ENCODE assay signal across 9 mouse cellular contexts in the genomic region with DNA sequence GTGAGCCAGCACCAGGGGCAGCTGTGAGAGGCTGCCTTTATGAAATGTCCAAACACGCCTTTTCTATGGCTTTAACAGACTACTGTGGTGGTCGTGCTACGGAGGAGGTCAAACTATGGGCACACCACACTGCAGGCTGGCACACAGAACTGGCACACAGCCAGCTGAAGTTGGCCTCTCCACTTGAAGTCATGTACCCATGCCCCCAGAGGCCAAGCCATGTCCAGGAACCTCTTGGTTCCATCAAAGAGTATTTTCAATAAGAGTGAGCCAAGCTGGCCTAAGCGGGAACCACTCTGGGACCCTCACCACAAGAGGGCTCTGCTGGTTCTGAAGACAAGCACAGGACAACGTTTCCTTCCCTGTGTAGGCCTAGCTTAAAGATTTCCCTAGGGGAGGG. TPM values are rescaled to one million over a fixed set of nuclear protein-coding genes. Genes with fewer than 3 reads are reported as not detected.
DNase-seq lines count a peak whose midpoint lies in the region; ATAC-seq and TF ChIP-seq lines count a peak whose summit lies in the region.
"Had no signal": no experiment of that assay in that cellular context is flagged by ENCODE, and none has a peak within 500 bp of the region (broad histone marks: within the 10 kb centered on the region; RNA-seq: fewer than 3 reads in every experiment).

No protein-coding gene starts in this region.

- H3K9me3 ChIP-seq in embryonic facial prominence, embryonic 13.5 days, result no peaks in the 10 kb centered on the region
- no peaks in the 10 kb centered on the region for H3K9me3 ChIP-seq in intestine, embryonic 15.5 days
- H3K9me3 ChIP-seq: G1E had no signal

- no peaks in the 10 kb centered on the region for H3K27me3 ChIP-seq in embryonic facial prominence, embryonic 13.5 days
- H3K27me3 ChIP-seq in intestine, embryonic 15.5 days (replicated peaks), result no peaks in the 10 kb centered on the region
- no peaks in the 10 kb centered on the region for H3K27me3 ChIP-seq in cerebellum, adult 2 months (ENCODE audit: control insufficient read depth, insufficient read depth, low read length)

- ATAC-seq in embryonic facial prominence, embryonic 13.5 days (ENCODE audit: insufficient number of reproducible peaks, insufficient read depth, low FRiP score, low TSS enrichment, low read depth), result no peak
- ATAC-seq in intestine, embryonic 15.5 days, result 0 out of 2 replicates have a peak, but pooled peaks have one; percentile 10
- ATAC-seq in erythroblast, adult 5-6 weeks (replicated peaks; ENCODE audit: low FRiP score, poor library complexity, severe bottlenecking), result no peak

- TF ChIP-seq POLR2A in cerebellum, adult 2 months (IDR thresholded peaks at IDR 0.05; ENCODE audit: borderline replicate concordance, insufficient read depth, low read length), result no peak

- peak; percentile 25 for DNase-seq in gastrocnemius, postnatal 14 days
- DNase-seq in gastrocnemius, adult 8-10 months (ENCODE audit: low spot score in 2 of 2), result no peak
- peak; percentile 47 for DNase-seq in lung, postnatal 10 days
- no peak for DNase-seq in layer of hippocampus, adult 9-10 months (ENCODE audit: low spot score)
- no peak for DNase-seq in cerebellum, adult 2 months

- no peak for TF ChIP-seq CTCF in cerebellum, adult 2 months (IDR thresholded peaks at IDR 0.05; ENCODE audit: borderline replicate concordance, insufficient read depth, low read depth, low read length)

- intact Hi-C loops in gastrocnemius, postnatal 14 days (cut with DNase I; ENCODE audit: low total_unique reads), result no loop called here

- peak overlapping the region; percentile 55; the same call in 1 of the 2 replicates for H3K27ac ChIP-seq in embryonic facial prominence, embryonic 13.5 days
- peak overlapping the region; percentile 66 for H3K27ac ChIP-seq in intestine, embryonic 15.5 days
- H3K27ac ChIP-seq in cerebellum, adult 2 months (ENCODE audit: insufficient read depth, low read length), result no peak overlapping the region

- H3K36me3 ChIP-seq in embryonic facial prominence, embryonic 13.5 days, result no peaks in the 10 kb centered on the region
- H3K36me3 ChIP-seq in intestine, embryonic 15.5 days, result no peaks in the 10 kb centered on the region

- no peak overlapping the region for H3K9ac ChIP-seq in embryonic facial prominence, embryonic 13.5 days
- no peak overlapping the region for H3K9ac ChIP-seq in intestine, embryonic 15.5 days

- 64% methylated on average over 5 of the region's 5 CpGs for WGBS in embryonic facial prominence, embryonic 13.5 days
- WGBS in intestine, embryonic 15.5 days, result 60% methylated on average over 5 of the region's 5 CpGs
- whole genome bisulfite sequencing in cerebellum, adult 2 months, result 17% methylated on average over 5 of the region's 5 CpGs

- no peak overlapping the region for H3K4me2 ChIP-seq in embryonic facial prominence, embryonic 13.5 days
- no peak overlapping the region for H3K4me2 ChIP-seq in intestine, embryonic 15.5 days (replicated peaks)

- H3K4me3 ChIP-seq in embryonic facial prominence, embryonic 13.5 days, result no peak overlapping the region
- no peak overlapping the region for H3K4me3 ChIP-seq in intestine, embryonic 15.5 days (replicated peaks)
- no peak overlapping the region for H3K4me3 ChIP-seq in cerebellum, adult 2 months (replicated peaks; ENCODE audit: insufficient read depth, low read depth, low read length)

- peaks cover 17% of the 10 kb centered on the region for H3K4me1 ChIP-seq in embryonic facial prominence, embryonic 13.5 days
- peaks cover 17% of the 10 kb centered on the region for H3K4me1 ChIP-seq in intestine, embryonic 15.5 days (replicated peaks)
- H3K4me1 ChIP-seq in cerebellum, adult 2 months (ENCODE audit: control insufficient read depth, insufficient read depth, low read length), result no peaks in the 10 kb centered on the region

RNA-seq across cellular contexts. Expression of a gene that starts 49.7 kb away (rescaled TPM):
- 10 to 100 TPM in 1 of 2 experiments, 1 to 10 TPM in 1; 9.9 to 10.3 TPM for total RNA-seq in gastrocnemius, postnatal 14 days (2021)
- total RNA-seq in gastrocnemius, adult 8-10 months (2022), result 1 to 10 TPM; 3.5 to 5.7 (median 5.0) TPM
- polyA plus RNA-seq in embryonic facial prominence, embryonic 13.5 days (2015; fragmentation: Nextera tagmentation; extraction: Ambion mirVana), result 12.5 and 12.9 TPM in 2 replicates
- polyA plus RNA-seq in intestine, embryonic 15.5 days (2015; fragmentation: Nextera tagmentation; extraction: Ambion mirVana), result 8.0 and 8.5 TPM in 2 replicates
- 5.7 and 6.3 TPM in 2 replicates for polyA plus RNA-seq in cerebellum, adult 2 months (2012; rRNA removed)
- 1.3 and 1.7 TPM in 2 replicates for total RNA-seq in erythroblast, adult 5-6 weeks (2015; ENCODE audit: low replicate concordance)
- total RNA-seq in erythroblast, adult 5-6 weeks (2017; ENCODE audit: low replicate concordance), result 0.17 and 0.42 TPM in 2 replicates

Comparison
In these comparisons a context has a peak if more than half of its experiments do, and no peak if none do; other contexts are left out.
1. DNase-seq: peak in gastrocnemius, postnatal 14 days (single experiment) and lung, postnatal 10 days (single experiment); none in gastrocnemius, adult 8-10 months (0 of 2), layer of hippocampus, adult 9-10 months (single experiment) and cerebellum, adult 2 months (0 of 2).